Mouse (Mus musculus): ENCODE measurements around the gene Lrrtm1.

Lrrtm1 gene

GRCm38 (mm10) chr6:77306796-77307195 is 64.3 kb downstream of the Lrrtm1 start:
- DNase-seq (ENCODE audit: low spot score in 2 of 2): no peak
